Mouse (Mus musculus) cerebellum, adult 18-20 months (tissue): ENCODE data around the gene Lsm10.

Experiments used
- DNase-seq, 2 experiments: peaks; one replicate each; pipeline ENCODE4 v3.0.0; 2021

Gene Lsm10

DNA sequence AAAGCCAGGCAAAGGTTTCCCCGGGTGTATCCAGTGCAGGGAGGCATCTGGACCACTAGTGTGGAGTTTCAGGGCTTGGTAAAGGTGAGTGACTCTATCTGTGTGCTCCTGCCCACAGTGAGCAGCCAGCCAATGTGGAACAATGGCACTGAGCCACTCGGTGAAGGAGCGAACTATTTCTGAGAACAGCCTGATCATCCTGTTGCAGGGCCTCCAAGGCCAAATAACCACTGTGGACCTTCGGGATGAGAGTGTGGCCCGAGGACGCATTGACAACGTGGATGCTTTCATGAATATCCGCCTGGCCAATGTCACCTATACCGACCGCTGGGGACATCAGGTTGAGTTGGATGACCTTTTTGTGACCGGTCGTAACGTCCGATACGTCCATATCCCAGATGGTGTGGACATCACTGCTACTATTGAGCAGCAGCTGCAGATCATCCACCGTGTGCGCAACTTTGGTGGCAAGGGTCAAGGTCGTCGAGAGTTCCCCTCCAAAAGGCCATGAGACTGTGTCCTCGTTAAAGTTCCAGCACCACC is 1.4 kb downstream of the Lsm10 start:
- no peak for DNase-seq

DNA sequence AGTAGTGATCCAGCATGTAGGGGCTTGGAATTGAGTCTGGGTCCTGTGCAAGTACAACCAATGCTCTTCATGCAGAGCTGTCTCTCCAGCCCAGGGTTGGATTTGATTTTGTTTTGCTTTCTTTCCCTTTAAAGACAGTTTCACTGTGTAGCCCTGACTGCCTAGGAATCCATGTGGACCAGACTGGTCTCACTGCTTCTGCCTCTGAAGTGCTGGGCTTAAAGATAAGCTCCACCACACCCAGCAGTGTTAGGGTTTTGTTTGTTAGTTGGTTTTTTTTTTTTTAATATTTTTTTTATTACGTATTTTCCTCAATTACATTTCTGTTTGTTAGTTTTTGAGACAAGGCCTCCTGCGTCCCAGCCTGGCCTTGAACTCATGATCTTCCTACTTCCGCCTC is 2.9 kb downstream of the Lsm10 start:
- no peak for DNase-seq

DNA sequence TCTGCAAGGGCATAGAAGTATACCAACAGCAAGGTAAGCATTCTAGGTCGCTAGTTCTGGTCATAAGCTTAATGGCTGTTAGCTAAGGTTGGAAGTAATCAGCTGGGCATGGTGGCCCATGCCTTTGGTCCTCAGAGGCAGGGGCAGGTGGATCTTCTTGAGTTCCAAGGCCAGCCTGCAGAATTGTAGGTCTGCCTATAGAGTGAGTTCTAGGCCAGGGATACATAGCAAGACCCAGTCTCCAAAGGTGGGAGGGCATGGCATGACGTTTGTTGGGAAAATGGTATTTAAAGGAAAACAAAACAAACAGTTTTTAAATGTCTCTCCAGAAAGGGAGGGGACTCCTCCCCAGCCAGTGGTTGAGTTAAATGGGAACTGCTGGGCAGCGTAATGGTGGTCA is 4.3 kb downstream of the Lsm10 start:
- no peak for DNase-seq

DNA sequence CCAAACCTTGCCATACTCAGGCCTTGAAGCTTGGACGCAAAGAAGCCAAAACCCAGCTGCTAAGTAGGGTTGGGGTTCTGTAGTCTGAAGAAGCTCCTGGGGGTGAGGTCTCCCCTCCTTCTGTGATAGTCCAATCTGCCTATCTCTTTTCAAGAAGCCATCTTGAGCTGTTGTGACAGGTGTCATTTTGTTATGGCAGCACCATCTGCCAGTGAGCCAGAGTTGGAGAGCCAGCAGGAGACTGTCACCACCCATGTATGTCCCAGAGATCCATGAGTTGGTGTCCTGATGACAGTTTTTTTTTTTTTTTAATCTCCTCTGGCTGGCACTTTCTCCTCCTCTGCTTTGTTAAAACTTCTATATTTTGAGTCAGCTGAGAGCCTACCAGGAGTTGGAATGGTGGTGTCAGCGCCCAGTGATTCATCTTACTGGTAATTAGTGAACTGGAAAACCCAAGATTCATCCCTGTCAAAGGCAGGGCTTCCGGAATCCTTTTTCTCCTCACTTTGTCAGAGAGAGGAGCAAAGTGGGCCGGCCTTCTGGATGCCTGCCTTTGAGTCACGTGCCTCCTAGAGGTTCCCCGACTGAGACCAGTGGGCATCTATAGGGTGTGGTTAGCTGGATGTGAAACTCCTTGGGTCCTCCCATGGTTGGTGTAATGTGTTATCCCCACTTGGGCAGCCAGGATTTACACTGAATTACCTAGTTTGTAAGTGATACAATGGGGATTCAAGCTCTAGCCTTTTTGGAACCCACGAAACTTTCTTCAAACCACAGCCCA is 5.8 kb downstream of the Lsm10 start:
- DNase-seq = no peak

DNA sequence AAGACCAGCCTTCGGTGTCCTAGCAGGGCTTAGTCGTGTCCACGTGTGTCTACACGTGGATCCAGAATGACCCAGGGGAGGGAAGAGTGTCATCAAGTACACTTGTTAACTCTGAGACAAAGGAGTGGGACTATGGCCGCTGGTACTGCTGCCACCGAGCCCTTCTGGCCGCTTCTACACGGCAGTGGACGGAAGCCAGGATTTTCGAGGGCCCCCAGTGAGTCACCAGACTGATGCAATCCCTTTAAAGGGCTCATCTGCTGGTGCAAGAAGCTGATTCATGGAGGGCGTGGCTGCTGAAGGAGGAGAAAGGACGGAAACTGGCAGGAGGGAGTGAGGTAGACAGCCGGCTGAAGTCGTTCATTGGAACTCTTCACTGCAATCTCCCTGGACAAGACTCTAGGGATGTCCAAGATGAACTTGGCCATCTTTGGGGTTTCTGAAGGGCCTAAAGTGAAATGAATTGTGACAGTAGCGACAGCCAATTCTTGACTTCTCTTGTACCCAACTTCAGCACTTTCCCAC is 6.7 kb downstream of the Lsm10 start:
- DNase-seq = peak; percentile 74 to 79

DNA sequence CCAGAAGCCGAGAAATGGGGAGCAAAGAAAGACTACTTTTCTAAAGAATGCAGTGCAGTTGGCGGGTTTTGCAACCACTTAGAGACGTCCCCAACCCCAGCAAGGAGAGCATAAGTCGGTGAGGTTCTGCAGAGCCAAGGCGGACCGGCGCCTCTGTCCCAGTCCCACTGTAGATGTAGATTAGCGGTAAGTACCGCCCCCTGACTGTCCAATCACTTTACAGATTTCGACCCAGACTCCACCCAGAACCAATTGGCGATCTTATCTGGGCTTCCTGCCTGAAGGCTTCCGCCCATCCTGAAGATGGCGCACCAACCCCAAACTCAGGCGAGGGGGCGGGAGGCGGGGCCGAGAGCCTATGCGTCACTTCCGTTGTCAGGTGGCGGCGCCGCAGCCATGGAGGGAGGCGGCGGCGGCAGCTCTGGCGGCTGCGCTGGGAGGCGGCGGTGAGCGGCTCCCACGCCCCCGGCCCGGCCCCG is 7.2 kb downstream of the Lsm10 start, which contains the start of gene Stk40:
TSS of gene Stk40 (plus strand) at position 368 of the 479 bp plus-strand sequence.
- DNase-seq = peak; percentile 93 to 96

DNA sequence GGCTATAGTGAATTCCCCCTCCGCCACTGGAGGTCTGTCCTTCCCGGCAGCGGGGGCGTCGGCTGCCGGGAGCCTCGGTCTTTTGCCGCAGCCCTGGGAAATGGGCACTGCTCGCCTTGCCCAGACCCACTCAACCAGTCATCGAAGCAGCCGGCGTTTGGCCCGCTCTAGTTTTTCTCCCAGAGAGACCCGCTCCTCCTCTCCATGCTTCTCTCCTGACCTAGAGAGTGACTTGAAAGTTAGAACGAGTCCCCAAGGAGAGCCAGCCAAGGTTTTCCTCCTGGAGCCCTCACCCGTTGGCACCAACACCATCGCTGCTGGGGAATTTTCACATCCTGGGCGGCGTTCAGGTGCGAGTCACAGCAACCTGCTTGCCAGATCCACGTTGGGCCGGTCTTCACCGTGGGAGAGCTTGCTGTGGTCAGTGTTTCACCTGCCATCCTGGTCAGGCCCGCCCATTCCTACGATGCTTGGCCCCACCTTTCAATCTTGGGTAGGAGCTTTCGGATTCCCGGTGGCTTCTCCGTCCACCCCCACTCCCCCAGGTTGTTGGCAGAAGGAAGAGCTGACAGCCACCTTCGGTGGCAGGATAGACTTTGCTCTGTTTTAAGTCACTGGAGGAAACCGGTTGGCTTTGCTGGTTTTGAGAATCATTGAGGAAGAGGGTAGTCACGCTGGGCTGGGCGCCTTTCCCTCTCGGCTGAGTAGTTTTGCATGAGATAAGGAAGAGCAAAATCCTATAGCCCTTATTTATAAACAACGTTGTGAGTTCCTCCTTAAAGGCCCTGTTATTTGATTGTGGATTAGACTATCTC is 8.0 kb downstream of the Lsm10 start:
- DNase-seq = peak; percentile 68 to 73

DNA sequence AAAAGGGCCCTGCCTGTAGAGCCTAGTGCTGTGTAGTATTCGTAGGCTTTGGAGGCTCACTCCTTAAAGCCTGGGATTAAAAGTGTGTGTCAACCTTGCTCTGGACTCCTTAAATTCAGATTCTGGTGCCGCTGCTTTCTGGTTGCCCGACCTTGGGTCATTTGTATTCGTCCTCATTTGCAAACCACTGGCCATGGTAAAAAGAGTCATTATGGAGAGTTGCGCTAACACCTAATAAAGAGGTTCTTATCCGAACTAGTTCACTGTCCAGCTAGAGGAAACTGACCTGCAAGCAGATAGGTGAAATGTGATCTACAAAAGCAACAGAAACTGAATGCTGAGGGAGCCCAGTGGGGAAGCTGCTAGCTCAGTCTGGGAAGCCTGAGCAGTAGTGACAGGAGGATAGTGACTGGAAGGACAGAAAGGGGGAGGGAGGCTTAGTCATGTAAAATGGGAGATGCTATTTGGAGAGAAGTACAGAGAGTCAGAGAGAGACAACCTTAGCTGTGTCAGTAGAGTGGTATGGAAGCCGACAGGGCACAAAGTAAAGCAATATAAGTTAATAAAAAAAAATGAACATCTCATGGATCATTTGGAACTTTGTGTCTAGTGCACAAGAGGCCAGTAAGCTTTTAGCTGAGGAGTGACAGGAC is 8.8 kb downstream of the Lsm10 start:
- peak in 1 of 2 experiments; percentile 29 for DNase-seq

DNA sequence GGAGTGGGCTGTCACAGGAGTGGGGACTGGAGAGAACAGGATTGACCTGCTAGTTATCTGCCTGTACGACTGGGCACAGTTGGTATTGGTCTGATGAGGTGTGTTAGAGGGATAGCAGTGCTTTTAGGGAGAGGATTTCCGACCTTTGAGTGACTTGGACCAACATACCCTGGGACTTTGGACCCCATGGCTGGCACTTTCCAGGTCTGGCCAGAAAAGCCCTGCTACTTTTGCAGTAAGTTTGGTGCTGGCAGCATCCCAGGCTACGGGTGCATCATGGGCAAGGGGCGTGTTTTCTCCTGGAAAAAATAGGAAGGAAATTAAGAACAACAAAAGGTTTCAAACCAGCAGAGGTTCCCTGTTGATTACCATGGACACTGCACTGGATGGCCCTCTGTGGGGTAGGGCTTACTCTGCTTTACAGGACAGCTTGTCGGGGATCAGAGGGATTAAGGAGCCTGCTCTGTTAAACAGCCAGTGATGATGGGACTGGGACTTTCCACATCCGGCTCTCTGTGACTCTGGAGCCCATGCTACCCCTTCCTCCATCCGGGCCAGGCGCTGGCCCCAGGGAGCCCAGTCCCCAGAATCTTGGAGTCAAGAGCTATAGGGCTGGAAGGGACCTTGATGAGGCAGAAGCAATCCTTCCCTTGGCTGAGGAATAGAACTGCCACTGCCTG is 11.8 kb downstream of the Lsm10 start:
- DNase-seq = peak in 1 of 2 experiments; percentile 30

DNA sequence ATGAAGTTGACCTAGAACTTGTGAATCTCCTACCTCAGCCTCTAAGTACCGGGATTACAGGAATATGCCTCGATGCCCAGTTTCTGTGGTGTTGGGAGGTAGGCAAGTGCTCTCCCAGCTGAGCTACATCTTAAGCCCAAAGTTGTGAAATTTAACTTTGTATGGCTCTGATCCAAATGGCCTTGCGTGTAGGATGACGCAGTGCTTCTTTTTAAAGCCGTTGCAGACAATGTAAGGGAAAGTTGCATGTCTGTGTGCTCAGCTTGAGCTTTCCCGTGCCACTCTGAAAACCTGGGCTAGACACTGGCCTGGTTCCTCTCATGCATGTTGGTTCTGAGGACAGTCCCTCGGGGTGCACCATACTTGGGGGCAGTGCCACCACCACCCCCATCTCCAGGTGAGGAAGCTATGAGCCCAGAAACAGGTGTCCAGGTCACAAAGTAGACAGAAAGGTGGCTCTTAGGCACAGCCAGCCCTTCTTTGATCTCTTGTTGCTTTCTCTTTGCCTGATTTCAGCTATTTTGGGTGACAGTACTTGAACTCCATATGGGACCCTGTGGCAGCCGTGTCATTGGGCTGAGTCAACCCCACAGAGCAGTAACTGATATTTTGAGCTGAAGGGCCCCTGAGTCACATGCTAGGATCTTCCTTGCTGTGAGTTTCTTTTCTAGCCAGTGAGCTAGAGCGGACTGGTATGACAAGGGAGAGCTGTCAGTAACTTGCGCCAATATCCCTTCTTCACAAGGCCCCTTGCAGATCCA is 13.4 kb downstream of the Lsm10 start:
- peak in 1 of 2 experiments; percentile 39 for DNase-seq

DNA sequence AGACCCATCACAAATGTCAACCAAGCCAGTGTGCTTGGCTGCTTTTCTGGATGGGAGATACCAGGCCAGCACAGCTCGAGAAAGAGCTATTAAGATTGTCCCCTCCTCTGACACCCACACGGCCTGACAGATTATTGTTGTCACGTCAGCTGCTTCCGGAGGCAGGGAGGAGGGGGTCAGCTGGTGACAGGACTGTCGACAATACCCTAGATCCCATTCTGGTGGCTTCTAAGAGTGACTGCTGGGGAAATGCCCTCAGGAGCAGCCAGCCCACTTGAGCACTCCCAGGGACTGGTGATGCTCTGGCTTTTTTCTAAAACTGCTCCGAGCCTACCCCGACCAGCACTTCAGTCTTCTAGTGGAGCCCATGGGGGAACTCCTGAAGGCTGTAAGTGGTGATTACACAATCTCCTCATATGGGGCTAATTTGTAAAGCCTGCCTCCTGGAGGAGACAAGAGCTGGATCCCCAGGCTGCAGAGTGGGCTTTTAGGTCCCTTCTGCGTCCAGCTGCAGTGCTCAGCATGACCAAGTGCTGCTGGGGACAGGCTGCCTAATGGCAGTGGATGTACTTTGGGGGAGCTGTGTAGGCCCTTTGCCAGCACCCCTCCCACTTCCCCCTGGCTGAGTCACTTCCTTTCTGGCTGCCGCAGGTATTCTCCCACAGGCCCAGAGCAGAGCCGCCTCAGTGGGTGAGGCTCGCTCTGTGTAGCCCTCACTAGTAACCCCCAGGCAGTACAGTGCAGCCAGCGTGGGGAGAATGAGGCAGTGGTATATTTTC is 14.1 kb downstream of the Lsm10 start:
- peak; percentile 78 to 79 for DNase-seq

DNA sequence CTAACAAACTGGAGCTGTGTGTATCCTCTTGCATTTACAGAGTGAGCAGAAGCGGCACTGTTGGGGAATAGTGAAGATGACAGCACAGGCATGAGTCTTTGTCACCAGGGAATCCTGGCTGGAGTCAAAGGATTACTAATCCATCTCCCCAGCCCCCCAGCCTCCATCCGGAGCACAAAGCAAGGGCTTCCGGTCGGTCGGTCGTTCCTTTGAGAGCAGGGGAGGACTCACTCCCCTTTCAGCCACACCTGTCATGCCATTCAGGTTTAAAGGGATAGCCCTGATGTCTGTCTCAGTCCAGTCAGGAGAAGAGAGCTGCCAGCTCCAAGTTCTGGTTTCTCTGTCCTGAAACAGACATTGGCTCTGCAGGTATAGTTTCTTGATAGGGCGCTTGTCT is 14.7 kb downstream of the Lsm10 start:
- peak in 1 of 2 experiments; percentile 52 for DNase-seq

DNA sequence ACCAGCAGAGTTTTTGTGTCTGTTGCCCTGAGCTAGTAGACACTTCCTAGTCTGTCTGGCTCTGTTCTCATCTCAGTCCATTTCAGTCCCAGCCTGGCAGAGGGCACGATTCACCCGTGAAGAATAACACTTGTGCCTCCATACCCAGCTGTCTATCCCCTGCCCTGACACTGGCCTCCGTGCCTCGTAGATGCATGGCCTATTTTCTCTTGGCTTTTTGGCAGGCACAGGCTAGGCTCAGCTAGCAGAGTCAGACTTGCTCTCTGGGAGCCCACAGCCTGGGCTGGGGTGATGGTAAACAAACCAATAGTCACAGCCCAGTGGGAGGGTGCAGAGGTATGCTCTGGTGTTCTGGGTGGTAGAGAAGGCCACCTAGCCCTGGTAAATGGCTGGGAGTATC is 16.8 kb downstream of the Lsm10 start:
- DNase-seq = peak; percentile 69 to 76

DNA sequence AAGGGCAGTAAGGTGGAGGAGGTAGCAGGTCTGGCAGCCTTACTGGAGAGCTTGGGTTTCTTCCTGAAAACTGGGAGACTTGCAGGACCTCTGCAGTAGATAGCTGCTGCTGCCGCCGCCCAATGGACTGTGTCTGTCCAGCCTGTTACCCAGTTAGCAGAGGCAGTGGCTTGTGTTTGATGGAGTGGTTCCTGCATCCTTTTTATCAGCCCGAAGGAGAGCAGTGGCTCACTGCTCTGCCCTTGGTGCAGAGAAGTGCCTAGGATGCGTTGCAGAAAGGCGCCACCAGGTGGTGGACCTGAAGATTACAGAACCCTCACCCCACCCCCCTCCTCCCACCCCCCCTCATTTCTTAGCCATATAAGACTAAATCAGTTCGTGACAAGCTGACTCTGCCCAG is 17.5 kb downstream of the Lsm10 start:
- peak; percentile 72 to 74 for DNase-seq

DNA sequence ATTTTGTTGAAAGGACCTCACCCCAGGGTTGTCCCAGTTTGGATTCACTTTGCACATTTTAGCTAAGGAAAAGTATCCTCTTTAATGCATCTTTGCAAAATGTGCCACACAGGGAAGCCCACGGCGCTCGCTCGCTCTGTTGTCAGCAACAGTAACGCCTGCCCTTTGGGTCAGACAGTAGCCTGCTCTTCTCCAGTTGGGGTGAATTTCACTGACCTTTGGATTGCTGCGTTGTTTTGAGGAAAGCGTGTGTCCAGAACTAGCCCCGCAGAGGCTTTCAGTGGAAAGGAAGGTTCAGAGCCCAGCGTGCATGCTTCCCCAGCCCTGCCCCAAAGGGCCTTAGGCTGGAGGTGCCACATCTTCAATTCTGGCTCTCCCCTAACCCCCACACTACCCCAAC is 19.0 kb downstream of the Lsm10 start:
- DNase-seq = no peak

DNA sequence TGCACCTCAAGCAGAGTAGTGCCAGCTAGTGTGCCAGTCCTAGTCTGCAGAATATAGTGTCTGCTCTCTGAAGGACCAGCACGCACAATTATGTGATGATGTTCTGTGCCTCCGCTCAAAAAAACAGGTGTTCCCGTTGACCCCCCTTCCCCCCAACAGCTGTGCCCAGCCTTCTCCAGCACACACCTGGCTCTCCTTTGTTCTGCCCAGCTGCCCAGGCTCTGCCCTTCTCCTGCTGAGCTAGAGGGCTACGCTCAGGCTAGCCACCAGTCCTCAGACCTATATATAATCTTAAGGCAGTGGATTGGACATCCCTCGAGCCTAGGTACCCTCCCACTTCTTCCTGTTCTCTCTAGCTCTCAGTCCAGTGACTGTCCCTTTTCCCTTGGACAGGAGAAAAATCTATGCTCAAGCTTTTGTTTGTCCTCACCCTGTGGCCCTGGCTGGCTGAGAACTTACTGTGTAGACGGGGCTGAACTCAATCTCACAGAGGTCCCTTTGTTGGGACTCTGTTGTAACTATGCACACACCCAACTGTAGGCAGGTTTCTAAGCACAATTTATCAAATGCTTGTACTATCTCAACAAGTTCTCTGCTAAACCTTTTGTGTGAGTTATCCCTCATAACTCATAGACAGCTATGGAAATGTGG is 19.6 kb downstream of the Lsm10 start:
- no peak for DNase-seq

DNA sequence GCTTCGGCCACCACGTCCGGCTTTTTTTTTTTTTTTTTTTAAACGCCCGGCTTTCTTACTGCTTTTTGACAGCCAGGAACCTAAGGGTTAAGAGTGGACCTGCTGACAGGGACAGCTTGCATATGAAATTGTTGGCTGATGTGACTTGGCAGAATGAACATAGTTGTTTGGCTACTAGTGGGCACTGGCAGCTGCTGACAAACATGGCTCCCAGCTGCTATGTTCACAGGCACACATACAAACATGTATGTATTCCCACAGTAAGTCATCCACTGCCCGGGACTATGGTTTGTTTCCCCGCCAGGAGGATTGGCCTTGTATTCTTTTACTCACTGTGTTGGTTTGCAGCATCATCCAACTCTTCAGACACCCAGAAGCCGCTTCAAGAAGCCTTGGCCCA is 20.7 kb downstream of the Lsm10 start:
- peak in 1 of 2 experiments; percentile 35 for DNase-seq

DNA sequence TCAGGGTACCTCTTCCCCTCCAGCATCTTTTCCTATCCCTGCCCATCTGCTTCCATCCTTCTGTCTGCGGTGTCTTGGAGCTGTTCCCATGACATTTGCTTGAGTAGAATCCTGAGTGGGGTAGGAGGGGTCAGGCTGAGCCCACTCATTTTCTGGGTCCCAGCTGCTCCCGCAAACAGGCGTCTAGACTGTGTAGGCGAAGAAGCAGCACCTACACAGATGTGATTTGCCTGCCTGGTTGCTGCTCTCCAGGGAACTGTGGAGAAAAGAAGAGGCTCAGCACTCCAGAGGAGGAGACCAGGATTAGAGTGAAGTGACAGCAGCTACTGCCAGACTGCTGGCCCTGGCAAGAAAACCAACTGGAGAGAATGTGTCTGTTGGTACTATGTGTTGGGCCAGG is 22.2 kb downstream of the Lsm10 start:
- peak; percentile 73 to 74 for DNase-seq

DNA sequence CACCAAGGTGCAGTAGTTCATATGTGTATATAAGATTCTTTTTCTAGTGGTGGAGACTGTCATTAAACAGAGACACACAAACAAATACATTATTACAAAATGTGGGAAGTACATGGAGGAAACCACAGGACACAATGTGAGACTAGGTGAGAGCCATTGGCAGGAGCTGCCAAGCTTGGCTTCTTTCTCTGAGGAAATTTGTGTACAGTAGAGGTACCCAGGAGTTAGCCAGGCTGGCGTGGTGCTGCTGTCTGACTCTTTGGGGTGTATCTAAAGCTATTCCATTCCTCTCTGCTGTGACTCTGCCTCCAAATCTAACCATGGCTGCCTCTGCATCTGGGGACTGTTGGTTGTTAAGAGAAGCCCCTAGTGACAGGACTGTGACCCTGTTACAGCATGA is 22.6 kb downstream of the Lsm10 start:
- DNase-seq = peak; percentile 56 to 57

DNA sequence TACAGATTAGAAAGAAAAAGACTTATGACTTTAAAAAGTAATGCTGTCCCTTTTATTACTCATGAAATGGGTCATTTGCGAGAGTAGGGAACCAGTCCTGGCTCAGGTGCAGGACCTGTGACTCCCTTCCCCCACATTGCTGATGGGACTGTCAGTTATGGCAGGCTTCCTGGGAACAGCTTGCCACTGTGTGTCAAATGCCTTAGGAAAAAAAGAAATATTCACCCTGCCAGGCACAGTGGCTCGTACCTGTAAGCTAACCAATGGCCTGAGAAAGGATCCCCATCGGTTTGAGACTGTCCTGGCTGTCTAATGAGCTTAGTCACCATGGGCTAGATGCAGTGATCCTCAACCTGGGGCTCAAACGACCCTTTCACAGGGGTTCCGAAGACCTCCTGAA is 23.6 kb downstream of the Lsm10 start:
- DNase-seq = peak; percentile 81 to 91
